Mouse (Mus musculus) cerebellum, adult 2 months (tissue): ENCODE results near the gene Coro2b.

Experiments used
- CTCF ChIP-seq: fragments of 200-500 bp; IDR thresholded peaks from 2 replicates; pipeline ENCODE4 v1.5.1; 2011; ENCODE audit warnings: low read depth, mild to moderate bottlenecking, control low read depth, low read length, moderate library complexity, borderline replicate concordance; ENCODE audit not compliant: insufficient read depth
- POLR2A ChIP-seq: fragments of 200-500 bp; IDR thresholded peaks from 2 replicates; pipeline ENCODE4 v1.6.1; 2011; ENCODE audit warnings: low read length, control low read depth, borderline replicate concordance; ENCODE audit not compliant: insufficient read depth

DNA sequence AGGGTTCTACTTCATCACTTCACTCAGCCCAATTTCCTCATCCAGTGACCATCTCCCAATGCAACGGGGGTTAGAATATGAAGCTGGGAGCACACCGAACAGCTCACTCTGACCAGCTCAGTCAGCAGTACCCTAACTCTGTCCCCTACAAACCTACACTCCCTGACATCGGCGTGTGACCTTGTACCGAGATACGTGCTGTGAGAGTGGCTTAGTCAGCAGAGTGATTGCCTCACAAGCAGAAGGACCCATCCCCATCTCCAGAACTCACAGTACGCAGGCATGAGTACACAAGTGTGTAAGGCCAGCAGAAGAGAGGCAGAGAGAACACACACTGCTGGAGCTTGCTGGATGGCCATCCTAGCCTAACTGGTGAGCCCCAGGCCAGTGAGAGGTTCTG is 21.7 kb downstream of the Coro2b start:
- TF ChIP-seq POLR2A (no peak), CTCF (no peak)
